Mouse (Mus musculus): ENCODE results near the gene Ncam1.

Ncam1 gene

DNA sequence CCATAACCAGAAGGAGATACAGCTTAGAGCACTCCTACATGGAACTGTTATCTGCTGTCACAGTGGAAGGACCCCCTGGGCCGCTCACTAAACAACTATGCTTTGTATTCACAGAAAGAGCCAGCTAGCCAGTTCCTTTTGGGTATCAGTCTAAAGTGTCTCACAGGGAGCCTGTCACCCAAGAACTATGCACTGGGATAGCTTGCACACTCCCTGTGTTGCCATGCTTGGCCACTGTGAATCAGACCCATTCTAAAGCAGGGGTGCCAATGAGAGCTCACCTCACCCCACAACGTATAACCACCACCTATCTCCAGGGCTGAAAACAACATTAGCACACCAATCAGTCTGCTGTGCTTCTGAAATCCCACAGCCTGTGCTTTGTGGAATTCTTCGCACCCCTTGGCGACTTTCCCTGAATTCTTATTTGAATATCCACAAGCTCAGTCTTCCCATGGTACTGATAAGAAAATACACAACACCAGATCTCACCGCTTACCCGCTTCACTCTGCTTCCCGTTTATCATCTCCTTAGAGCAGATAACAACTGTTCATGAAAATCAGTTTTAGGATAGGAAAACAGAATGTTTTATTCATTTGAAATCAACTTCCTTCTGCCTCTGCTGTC, 228.6 kb downstream of the Ncam1 start:
- DNase-seq (ENCODE audit: low spot score in 2 of 2): no peak

DNA sequence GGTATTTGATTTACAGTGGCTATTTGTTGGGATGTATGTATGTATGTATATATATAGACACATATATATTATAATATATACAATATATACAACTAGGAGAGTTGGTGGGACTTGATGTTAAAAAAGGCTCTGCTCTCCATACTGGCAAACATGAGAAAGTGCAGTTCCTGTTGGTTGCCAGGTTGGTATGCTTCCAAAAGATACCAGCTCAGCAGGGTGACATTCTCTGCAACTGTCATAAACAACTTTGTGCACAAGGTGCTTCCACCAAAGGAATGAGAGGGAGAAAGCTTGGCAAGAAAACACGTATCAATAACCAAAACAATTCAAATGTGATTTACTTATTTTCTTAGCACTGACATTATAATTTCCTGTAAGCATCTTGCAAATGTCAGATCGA, 232.9 kb downstream of the Ncam1 start:
- no peak for DNase-seq (ENCODE audit: low spot score in 2 of 2)

DNA sequence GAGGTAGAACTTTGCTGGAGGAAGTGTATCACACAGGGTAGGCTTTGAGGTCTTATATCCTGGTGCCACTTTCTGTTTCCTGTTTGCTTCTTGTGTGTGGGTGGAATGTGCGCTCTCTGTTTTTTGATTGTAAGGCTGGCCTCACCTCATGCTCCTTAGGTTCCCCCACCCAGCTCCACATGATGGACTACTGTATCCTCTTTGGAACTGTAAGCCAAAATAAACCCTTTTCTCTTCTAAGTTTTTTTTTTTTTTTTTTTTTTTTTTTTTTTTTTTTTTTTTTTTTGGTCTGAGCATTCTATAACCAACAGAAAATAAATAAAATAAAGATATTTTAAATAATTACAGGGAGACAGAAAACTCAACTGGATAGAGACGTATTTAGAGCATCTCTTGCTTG, 239.8 kb downstream of the Ncam1 start:
- no peak for DNase-seq (ENCODE audit: low spot score in 2 of 2)

DNA sequence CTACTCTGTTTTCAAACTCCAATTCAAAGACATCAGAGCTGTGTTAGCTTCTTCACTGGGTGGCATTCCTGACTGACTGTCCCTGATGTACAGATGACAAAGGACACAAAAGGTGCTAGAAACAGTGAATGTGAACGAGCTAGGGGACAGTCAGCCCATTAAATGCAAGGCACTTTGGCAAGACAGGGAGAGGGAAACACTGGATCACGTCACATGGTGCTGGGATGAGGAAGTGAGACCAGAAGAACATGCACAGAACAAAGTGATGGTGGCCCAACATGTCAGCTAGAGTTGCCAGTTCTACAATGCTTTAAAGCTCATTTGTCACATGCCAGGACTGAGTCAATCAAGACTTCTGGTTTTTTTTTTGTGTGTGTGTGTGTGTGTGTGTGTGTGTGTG, 247.4 kb downstream of the Ncam1 start:
- no peak for DNase-seq (ENCODE audit: low spot score in 2 of 2)

DNA sequence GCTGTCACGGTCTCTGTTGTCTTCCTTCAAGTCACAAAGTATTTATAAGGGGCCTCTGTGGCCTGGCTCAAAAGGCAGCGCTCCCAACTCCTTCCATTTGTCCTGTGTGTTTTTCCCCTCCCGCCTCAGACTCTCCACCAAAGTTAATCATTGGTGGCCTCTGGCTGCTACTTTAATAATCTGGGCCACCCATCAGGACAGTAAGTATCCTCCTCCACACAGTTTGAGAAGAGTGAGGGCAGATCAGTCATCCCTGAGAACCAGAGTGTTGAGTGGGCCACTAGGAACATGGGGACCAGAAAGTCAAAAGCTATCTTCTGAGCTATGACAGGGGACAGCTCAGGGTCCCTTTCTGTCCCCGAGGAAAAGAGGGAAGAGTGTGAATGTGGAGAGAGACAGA, 256.1 kb downstream of the Ncam1 start:
- no peak for DNase-seq (ENCODE audit: low spot score in 2 of 2)

DNA sequence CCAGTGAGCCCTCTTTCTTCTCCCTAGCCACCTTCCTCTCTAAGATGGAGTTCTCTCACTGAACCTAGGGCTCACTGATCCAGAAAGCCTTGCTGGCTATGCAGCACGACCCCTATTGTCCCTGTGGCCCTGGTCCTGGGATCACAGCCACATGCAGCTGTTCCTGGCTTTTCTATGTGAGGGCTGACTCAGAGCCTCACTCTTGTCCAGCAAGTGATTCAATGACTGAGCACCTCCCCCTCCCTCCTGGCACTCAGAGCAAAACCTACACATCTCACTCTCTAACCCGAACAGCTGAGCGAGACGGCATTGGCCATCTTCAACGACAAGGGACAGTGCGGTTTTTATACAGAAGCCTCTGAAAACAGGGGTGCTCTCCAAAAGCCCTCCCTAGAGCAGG, 260.9 kb downstream of the Ncam1 start:
- DNase-seq (ENCODE audit: low spot score in 2 of 2): no peak

- no peak for DNase-seq (ENCODE audit: low spot score in 2 of 2)
These were observed 262.1 kb downstream of the Ncam1 start for GRCm38 (mm10) chr9:49536593-49536992.

- DNase-seq (ENCODE audit: low spot score in 2 of 2): no peak
These were observed 263.8 kb downstream of the Ncam1 start for GRCm38 (mm10) chr9:49534958-49535357.

- no peak for DNase-seq (ENCODE audit: low spot score in 2 of 2)
These were observed 264.7 kb downstream of the Ncam1 start for GRCm38 (mm10) chr9:49533912-49534491.

DNA sequence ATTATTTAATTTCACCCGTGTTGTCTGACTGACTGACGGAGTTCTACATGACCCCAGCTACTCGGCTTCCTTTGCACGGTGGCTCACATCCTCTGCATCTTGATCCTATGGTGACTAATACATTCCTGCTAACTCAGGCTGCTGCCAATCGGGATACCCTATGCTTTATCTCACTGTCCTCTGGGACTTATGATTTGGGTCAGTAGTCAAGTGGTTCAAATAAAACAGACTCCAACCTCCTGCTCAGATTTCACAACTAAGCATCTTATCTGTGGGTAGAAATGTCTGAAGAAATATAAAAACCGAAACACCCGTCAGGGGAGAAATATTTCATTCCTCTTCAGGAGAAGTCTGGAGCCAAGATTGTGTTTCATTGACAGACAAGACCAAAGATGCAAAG, 265.3 kb downstream of the Ncam1 start:
- no peak for DNase-seq (ENCODE audit: low spot score in 2 of 2)

GRCm38 (mm10) chr9:49531833-49532232, 266.9 kb downstream of the Ncam1 start:
- DNase-seq (ENCODE audit: low spot score in 2 of 2): no peak

DNA sequence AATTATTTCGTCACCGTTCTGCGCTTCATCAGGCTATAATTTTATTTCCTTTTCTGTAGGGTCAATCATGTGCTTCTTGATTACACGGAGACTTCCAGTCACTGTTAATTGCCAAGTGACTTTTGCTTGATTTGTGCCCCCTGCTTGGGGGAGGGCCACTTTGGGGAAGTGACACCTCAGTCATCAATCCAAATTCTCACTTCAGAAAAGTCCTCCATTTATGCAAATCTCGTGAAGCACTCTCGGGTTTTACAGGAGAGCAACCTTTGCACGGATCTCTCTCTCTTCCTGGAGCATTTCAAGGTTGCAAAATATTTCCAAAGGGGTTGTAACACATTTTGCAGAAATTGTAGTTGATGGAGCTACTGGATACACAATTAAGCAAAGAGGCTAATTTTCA, 267.5 kb downstream of the Ncam1 start:
- no peak for DNase-seq (ENCODE audit: low spot score in 2 of 2)

DNA sequence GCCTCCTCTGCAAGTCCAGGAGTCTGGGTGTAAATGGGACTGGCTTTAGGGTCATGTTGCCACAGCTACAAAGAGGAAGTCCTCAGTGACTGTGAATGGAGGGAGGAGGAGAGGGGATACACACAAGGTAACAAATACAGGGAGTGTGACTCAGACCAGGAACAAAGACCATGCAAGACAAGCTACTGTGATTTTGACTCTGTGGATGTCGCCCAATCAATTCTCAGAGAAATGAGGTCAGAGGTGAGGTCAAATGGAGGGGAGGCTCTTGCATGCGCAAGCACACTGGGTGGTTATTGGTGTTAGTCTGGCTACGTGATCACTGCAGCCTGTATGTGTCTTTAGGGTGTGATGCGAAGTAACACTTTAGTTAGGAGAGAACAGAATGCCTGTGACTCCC, 268.0 kb downstream of the Ncam1 start:
- no peak for DNase-seq (ENCODE audit: low spot score in 2 of 2)

DNA sequence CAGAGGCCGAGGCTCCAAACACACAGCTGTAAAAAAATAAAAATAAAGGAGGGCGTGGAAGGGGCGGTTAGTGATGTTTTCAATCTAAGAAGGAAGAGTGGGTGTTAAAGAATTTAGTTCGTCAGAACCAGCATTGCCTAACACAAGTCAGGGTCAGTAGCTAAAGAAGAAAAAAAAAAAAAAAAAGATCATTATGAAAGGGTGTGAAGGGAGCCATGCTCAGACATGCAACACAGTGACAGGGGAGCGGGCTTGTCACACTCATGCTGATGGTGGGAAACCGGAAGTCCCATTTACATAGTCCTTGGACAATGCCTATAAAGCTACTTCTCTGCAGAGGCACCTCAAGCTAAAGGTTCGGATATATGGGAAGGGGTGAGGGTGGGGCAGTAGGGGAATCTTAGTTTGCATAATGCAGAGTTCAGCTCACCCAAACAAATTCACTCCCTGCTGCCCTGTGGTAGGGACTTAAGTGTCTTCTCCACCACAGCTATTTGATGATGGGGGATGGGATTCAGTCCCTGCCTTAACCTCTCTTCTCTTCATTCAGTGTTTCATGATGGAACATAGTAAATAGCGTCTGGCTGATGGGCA, 269.3 kb downstream of the Ncam1 start:
- DNase-seq (ENCODE audit: low spot score in 2 of 2): no peak

GRCm38 (mm10) chr9:49528943-49529342, 269.8 kb downstream of the Ncam1 start:
- DNase-seq (ENCODE audit: low spot score in 2 of 2): no peak

DNA sequence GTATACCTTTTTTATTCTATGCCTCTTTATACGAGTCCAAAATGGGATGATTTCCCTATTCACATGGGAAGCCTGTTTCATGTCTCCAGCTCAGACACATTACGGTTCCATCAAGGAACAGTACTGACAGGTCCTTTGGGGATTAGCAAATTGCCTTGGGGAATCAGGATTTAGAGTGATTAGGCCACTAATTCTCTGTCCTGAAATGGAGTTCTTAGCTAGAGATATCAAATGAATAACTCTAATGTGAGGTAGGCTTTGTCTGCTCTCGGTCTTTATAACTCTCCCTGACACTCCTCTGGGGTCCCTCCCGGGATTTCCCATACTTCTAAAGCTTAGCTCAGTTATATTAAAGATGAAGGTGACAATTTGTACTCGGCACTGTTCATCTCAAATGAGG, 270.7 kb downstream of the Ncam1 start:
- no peak for DNase-seq (ENCODE audit: low spot score in 2 of 2)

GRCm38 (mm10) chr9:49527340-49527739, 271.4 kb downstream of the Ncam1 start:
- DNase-seq (ENCODE audit: low spot score in 2 of 2): no peak

DNA sequence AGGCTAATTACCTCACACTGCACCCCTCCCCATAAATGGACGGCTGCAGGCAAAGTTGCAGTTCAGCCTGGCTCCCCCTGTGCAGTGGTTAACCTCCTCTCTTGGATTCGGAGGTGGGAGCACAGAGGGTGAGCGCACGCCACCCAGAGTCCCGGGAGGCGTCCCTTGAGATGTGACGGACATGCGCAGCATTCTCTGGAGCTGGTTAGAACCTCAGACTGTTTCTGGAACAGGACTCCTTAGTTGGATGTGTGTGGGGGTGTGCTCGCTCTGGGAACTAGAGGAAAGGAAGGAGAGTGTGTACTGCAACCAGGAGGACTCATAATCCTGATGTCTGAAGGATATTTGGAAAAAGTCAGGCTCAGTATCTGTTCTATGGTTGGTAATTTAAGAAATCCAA, 274.0 kb downstream of the Ncam1 start:
- no peak for DNase-seq (ENCODE audit: low spot score in 2 of 2)

- no peak for DNase-seq (ENCODE audit: low spot score in 2 of 2)
These were observed 274.8 kb downstream of the Ncam1 start for GRCm38 (mm10) chr9:49523881-49524280.

- DNase-seq (ENCODE audit: low spot score in 2 of 2): no peak
These were observed 284.4 kb downstream of the Ncam1 start for GRCm38 (mm10) chr9:49514306-49514705.

- DNase-seq (ENCODE audit: low spot score in 2 of 2): no peak
These were observed 288.1 kb downstream of the Ncam1 start for GRCm38 (mm10) chr9:49510666-49511065.

- no peak for DNase-seq (ENCODE audit: low spot score in 2 of 2)
These were observed 289.1 kb downstream of the Ncam1 start for GRCm38 (mm10) chr9:49509628-49510027.

DNA sequence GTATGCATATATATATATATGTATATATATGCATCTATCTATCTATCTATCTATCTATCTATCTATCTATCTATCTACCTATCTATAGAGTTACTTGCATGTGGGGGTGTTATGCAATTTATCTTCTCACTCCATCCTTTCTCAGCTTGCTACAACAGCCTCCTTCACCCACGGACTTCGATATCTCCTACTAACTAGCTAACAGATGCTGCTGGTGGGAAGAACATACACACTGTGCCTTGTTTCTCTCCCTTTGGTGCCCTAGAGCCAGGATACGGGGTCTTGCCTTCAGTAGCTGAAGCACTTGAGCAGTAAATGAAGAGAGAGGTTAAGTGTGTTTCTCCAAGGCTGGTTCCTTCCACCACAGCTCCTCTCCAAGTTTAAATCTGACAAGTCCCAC, 289.6 kb downstream of the Ncam1 start:
- DNase-seq (ENCODE audit: low spot score in 2 of 2): no peak

All from spleen, postnatal 36 days (tissue).